Mouse (Mus musculus) midbrain, postnatal 0 days (tissue): ENCODE measurements at regions not wholly inside any gene's neighbourhood (a gene's known extent, or its start where the extent isn't known, plus 50 kb on each side); places are given as distances from the start of the nearest gene placed in this dataset.

Source experiments
- ATAC-seq: fragments of 200-750 bp; cut with Nextera tagmentation; 2 replicates; pipeline ENCODE4 v1.8.0; 2017; ENCODE audit warnings: moderate number of reproducible peaks, mild to moderate bottlenecking, moderate TSS enrichment, moderate library complexity; ENCODE audit not compliant: low FRiP score
- DNase-seq: peaks from one replicate; pipeline ENCODE4 v3.0.0-alpha.2; 2015; ENCODE audit warnings: low spot score
- H3K27ac ChIP-seq: fragments of 300-500 bp; sonication (generic); 2 replicates; pipeline ENCODE4 v1.5.1; 2014; ENCODE audit warnings: low read depth, mild to moderate bottlenecking, low read length, mixed read lengths
- H3K27me3 ChIP-seq: fragments of 300-500 bp; sonication (generic); 2 replicates; pipeline ENCODE4 v1.6.1; 2014; ENCODE audit warnings: low read length, control low read depth, mixed read lengths; ENCODE audit not compliant: insufficient read depth
- H3K36me3 ChIP-seq: fragments of 300-500 bp; sonication (generic); 2 replicates; pipeline ENCODE4 v1.6.1; 2014; ENCODE audit warnings: low read length, control low read depth, mixed read lengths; ENCODE audit not compliant: insufficient read depth
- H3K4me1 ChIP-seq: fragments of 300-500 bp; sonication (generic); 2 replicates; pipeline ENCODE4 v1.6.1; 2014; ENCODE audit warnings: mild to moderate bottlenecking, control low read depth, antibody characterized with exemption, low read length, mixed read lengths; ENCODE audit not compliant: insufficient read depth
- H3K4me2 ChIP-seq: fragments of 300-500 bp; sonication (generic); 2 replicates; pipeline ENCODE4 v1.6.1; 2014; ENCODE audit warnings: low read depth, mild to moderate bottlenecking, low read length, mixed read lengths; ENCODE audit not compliant: poor library complexity, severe bottlenecking
- H3K4me3 ChIP-seq: fragments of 300-500 bp; sonication (generic); 2 replicates; pipeline ENCODE4 v1.5.1; 2014; ENCODE audit warnings: low read depth, mild to moderate bottlenecking, low read length, moderate library complexity
- H3K9ac ChIP-seq: fragments of 300-500 bp; sonication (generic); replicated peaks from 2 replicates; pipeline ENCODE4 v1.6.1; 2014; ENCODE audit warnings: mild to moderate bottlenecking, low read length, moderate library complexity, mixed read lengths; ENCODE audit not compliant: poor library complexity, severe bottlenecking
- H3K9me3 ChIP-seq: fragments of 300-500 bp; sonication (generic); 2 replicates; pipeline ENCODE4 v1.6.1; 2016; ENCODE audit warnings: low read length, control low read depth
- CTCF ChIP-seq: IDR thresholded peaks from 2 replicates; pipeline ENCODE4 v1.5.1; 2016; ENCODE audit warnings: antibody characterized with exemption, mild to moderate bottlenecking
- WGBS: fragments of 180-500 bp; shearing (Covaris S2); extraction: QIAGEN DNeasy Blood & Tissue Kit; methylation state at CpG from one replicate; pipeline ENCODE4 v1.1.7; 2014; 5-methylcytosine and 5-hydroxymethylcytosine counted together

DNA sequence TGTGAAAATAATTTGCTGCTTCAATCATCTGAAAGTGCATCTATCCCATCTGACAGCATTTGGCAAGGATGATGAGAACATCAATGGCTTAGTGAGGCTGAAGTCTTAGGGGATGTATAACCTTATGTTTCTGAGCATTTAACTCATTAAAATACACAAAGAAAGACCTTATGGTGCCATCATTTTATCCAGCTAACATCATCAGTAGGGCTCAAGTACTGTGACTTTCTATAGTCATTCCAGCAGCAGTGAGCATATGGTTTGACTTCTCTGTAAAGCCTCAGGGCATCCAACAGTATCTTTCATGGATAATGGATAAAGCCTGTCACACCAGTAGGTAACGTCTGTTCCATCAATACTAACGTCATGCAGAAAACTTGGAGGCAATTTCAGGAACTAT, 895.0 kb upstream of the Fat3 start:
- peak; percentile 54 for DNase-seq
- ATAC-seq, result no peak

GRCm38 (mm10) chr9:17393061-17393460, 892.0 kb upstream of the Fat3 start:
- TF ChIP-seq CTCF, result no peak
- Histone ChIP-seq H3K27me3 (no peaks in the 10 kb centered on the region), H3K4me3 (no peak overlapping the region), H3K9ac (no peak overlapping the region), H3K4me1 (no peaks in the 10 kb centered on the region), H3K4me2 (no peak overlapping the region), H3K9me3 (no peaks in the 10 kb centered on the region), H3K36me3 (no peaks in the 10 kb centered on the region), H3K27ac (no peak overlapping the region)
- ATAC-seq, result no peak
- no peak for DNase-seq

More for the DNA sequence above, 895.0 kb upstream of the Fat3 start:
- Histone ChIP-seq H3K4me2 (no peak overlapping the region), H3K36me3 (no peaks in the 10 kb centered on the region), H3K4me3 (no peak overlapping the region), H3K27me3 (no peaks in the 10 kb centered on the region), H3K9ac (no peak overlapping the region), H3K4me1 (no peaks in the 10 kb centered on the region), H3K27ac (no peak overlapping the region), H3K9me3 (no peaks in the 10 kb centered on the region)
- WGBS, result 41% methylated on average over 2 of the region's 2 CpGs
- no peak for TF ChIP-seq CTCF
